Mouse (Mus musculus) cerebellum, adult 2 months (tissue): ENCODE results near the gene Schip1.

Experiments used
- CTCF ChIP-seq: fragments of 200-500 bp; IDR thresholded peaks from 2 replicates; pipeline ENCODE4 v1.5.1; 2011; ENCODE audit warnings: low read depth, mild to moderate bottlenecking, control low read depth, low read length, moderate library complexity, borderline replicate concordance; ENCODE audit not compliant: insufficient read depth
- POLR2A ChIP-seq: fragments of 200-500 bp; IDR thresholded peaks from 2 replicates; pipeline ENCODE4 v1.6.1; 2011; ENCODE audit warnings: low read length, control low read depth, borderline replicate concordance; ENCODE audit not compliant: insufficient read depth

DNA sequence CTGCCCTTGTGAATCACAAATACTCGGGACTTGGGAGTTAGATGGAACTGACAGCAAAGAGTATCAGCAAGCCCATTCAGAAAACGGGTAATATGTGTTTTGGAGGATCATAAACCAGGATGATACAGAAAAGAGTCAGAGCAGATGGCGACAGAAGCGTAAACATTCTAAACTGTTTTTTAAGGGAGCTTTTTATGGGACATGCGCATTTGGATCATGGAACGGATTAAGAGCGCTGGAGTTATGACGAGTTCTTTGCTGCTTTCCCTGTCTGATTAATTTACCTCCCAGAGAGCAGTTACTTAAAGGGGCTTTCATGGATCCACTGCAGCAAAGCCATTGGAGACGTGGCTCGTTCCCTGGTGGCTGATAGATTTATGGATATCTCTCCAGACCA is 219.0 kb downstream of the Schip1 start:
- TF ChIP-seq POLR2A (no peak), CTCF (no peak)
